Mouse (Mus musculus): ENCODE measurements around the gene Cfh.
"Not testable (repeated sequence)": the region's sequence is repeated elsewhere in the genome, so short reads cannot be mapped to it uniquely, and the experiment has no call there.

Gene Cfh

GRCm38 (mm10) chr1:140183664-140184063 is at the start of gene Cfh:
TSS of gene Cfh (minus strand) at chr1:140183764.
- DNase-seq (ENCODE audit: low spot score in 2 of 2) = not testable (repeated sequence)

GRCm38 (mm10) chr1:140226673-140227072 is 43.1 kb upstream of the Cfh start:
- DNase-seq (ENCODE audit: low spot score in 2 of 2) = no peak

- no peak for DNase-seq (ENCODE audit: low spot score in 2 of 2)
These were observed 41.7 kb upstream of the Cfh start for GRCm38 (mm10) chr1:140225221-140225620.

- no peak for DNase-seq (ENCODE audit: low spot score in 2 of 2)
These were observed 21.8 kb upstream of the Cfh start for GRCm38 (mm10) chr1:140205329-140205728.

GRCm38 (mm10) chr1:140188500-140188899 is 4.9 kb upstream of the Cfh start:
- DNase-seq (ENCODE audit: low spot score in 2 of 2) = not testable (repeated sequence)

- DNase-seq (ENCODE audit: low spot score in 2 of 2) = no peak
These were observed 356 bp downstream of the Cfh start for GRCm38 (mm10) chr1:140183208-140183607.

- DNase-seq (ENCODE audit: low spot score in 2 of 2) = no peak
These were observed 3.4 kb downstream of the Cfh start for GRCm38 (mm10) chr1:140180125-140180524.

GRCm38 (mm10) chr1:140175442-140175841 is 8.1 kb downstream of the Cfh start:
- DNase-seq (ENCODE audit: low spot score in 2 of 2) = no peak

GRCm38 (mm10) chr1:140171581-140172154 is 11.9 kb downstream of the Cfh start:
- no peak for DNase-seq (ENCODE audit: low spot score in 2 of 2)

GRCm38 (mm10) chr1:140158970-140159369 is 24.6 kb downstream of the Cfh start:
- DNase-seq (ENCODE audit: low spot score in 2 of 2) = no peak

- DNase-seq (ENCODE audit: low spot score in 2 of 2) = no peak
These were observed 114.1 kb downstream of the Cfh start for GRCm38 (mm10) chr1:140069471-140069870.
